Mouse (Mus musculus) midbrain, embryonic 12.5 days (tissue): ENCODE measurements around the gene Afap1. TPM values are rescaled to one million over a fixed set of nuclear protein-coding genes. Genes with fewer than 3 reads are reported as not detected.

ENCODE experiments used
- ATAC-seq: fragments of 200-750 bp; cut with Nextera tagmentation; 2 replicates; pipeline ENCODE4 v1.8.0; 2017; ENCODE audit warnings: low read depth, moderate TSS enrichment, moderate library complexity; ENCODE audit not compliant: low FRiP score
- H3K27ac ChIP-seq: fragments of 300-500 bp; sonication (generic); replicated peaks from 2 replicates; pipeline ENCODE4 v1.5.1; 2016; ENCODE audit warnings: mild to moderate bottlenecking
- H3K27me3 ChIP-seq: fragments of 300-500 bp; sonication (generic); 2 replicates; pipeline ENCODE4 v1.6.1; 2016; ENCODE audit warnings: mild to moderate bottlenecking
- H3K36me3 ChIP-seq: fragments of 300-500 bp; sonication (generic); 2 replicates; pipeline ENCODE4 v1.6.1; 2016
- H3K4me1 ChIP-seq: fragments of 300-500 bp; sonication (generic); 2 replicates; pipeline ENCODE4 v1.6.1; 2016
- H3K4me2 ChIP-seq: fragments of 300-500 bp; sonication (generic); replicated peaks from 2 replicates; pipeline ENCODE4 v1.6.1; 2016; ENCODE audit warnings: mild to moderate bottlenecking, moderate library complexity
- H3K4me3 ChIP-seq: fragments of 300-500 bp; sonication (generic); 2 replicates; pipeline ENCODE4 v1.5.1; 2016; ENCODE audit warnings: mild to moderate bottlenecking
- H3K9ac ChIP-seq: fragments of 300-500 bp; sonication (generic); replicated peaks from 2 replicates; pipeline ENCODE4 v1.6.1; 2016; ENCODE audit warnings: mild to moderate bottlenecking, moderate library complexity
- H3K9me3 ChIP-seq: fragments of 300-500 bp; sonication (generic); 2 replicates; pipeline ENCODE4 v1.6.1; 2016; ENCODE audit warnings: mild to moderate bottlenecking
- WGBS: fragments of 180-500 bp; shearing (Covaris S2); methylation state at CpG from one replicate; pipeline ENCODE4 v1.1.7; 2016; 5-methylcytosine and 5-hydroxymethylcytosine counted together
- polyA plus RNA-seq: library from polyadenylated mRNA; unstranded; fragments of >200 nt; fragmentation: Nextera tagmentation; extraction: Ambion mirVana; gene quantifications from 2 replicates; pipeline ENCODE4 v1.2.1, GENCODE M21; 2016

Afap1 gene
- polyA plus RNA-seq, 1 experiment from 2014 or later = 60.7 TPM

DNA sequence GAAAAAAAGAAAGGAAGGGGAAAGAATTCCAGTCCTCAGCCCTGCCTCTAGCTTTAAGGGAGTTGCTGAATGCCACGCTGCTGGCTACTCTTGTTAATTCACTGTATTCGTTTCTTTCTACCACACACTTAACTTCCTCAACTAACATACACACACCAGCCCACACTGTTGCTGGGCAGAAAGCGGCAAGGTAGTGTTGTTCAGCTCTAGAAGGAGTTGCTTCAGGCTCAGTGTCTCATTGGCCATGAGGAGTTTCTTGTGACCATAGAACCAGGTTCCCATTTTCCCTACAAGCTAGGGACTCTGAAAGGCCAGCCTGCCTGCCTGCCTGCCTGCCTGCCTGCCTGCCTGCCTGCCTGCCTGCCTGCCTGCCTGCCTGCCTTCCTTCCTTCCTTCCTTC is 5.9 kb downstream of the Afap1 start:
- H3K9ac ChIP-seq = no peak overlapping the region
- H3K27me3 ChIP-seq = 0 out of 2 replicates have a peak, but pooled peaks cover 3% of the 10 kb centered on the region
- no peaks in the 10 kb centered on the region for H3K9me3 ChIP-seq
- peaks cover 69% of the 10 kb centered on the region for H3K4me1 ChIP-seq
- no peak for ATAC-seq
- WGBS = 86% methylated on average over 3 of the region's 3 CpGs
- H3K36me3 ChIP-seq = no peaks in the 10 kb centered on the region
- H3K27ac ChIP-seq = no peak overlapping the region
- no peak overlapping the region for H3K4me2 ChIP-seq
- no peak overlapping the region for H3K4me3 ChIP-seq

DNA sequence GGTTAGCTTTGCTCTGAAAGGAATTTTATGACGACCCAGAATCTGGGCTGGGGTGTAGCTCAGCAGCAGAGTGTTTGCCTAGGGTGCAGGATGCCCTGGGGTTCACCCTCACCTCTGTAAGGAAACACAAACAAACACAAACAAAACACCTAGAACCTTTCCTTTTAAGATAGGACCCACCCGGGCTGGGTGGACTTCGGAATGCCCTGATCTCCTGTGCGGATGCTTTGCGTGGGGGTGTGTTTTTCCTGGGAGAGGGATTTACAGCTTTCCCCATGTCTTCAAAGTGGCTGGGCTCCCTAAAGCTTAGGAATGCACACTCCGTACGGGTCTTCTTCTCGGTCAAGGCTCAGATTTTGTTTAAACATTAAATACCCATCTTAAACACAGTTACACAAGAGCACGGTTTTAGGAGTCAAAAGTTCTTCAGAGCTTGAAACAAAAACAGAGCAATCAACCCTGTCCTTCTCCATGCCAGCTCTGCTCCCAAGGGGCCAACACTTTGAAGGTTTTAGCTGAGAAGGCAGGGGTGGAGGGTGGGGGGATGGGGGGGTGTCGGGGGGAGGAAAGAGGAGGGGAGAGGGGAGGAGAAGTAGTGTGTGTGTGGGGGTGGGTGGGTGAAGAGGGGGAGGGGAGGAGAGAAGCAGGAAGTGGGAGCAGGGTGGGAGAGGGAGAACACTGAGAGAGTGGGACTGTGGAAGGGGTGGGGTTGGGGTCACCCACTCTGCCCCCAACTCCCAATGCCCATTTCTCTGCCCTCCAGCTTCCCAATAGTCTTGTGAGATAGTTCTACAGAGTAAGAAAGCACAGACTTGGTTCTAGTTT is 7.5 kb downstream of the Afap1 start:
- H3K4me2 ChIP-seq = peak overlapping the region; percentile 26; the same call in 1 of the 2 replicates

DNA sequence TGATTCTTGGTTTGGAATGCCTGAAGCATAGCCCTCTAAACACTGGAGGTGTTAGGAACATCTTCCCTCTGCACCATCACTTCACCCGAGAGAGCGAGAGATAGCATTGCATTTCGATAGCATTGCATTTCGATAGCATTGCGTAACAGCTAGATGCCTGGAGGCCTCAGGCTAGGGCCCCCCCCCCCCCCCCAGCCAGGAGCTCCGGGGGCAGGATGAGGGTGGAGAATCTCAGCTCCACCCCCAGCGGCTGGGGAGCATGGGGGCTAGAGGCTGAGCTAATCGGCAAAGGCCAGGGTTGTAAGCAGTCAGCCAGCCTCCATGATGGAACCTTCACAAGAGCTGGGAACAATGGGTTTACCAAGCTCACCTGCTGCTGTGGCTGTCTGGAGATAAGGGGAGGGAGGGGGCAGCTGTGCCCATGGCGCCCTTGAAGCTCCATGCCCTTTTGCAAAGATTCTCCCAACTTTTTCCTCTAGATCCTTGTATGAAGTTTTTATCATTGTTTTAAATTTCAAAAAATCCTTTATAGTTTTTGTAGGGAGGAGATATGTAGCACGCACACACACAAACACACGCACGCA is 8.2 kb downstream of the Afap1 start:
- H3K4me1 ChIP-seq = peaks cover 68% of the 10 kb centered on the region
- no peak overlapping the region; the same call in 1 of the 2 replicates for H3K27ac ChIP-seq
- H3K4me2 ChIP-seq = peak overlapping the region; percentile 26; the same call in 1 of the 2 replicates
- no peaks in the 10 kb centered on the region for H3K9me3 ChIP-seq
- peak overlapping the region; percentile 46 for H3K9ac ChIP-seq
- no peaks in the 10 kb centered on the region for H3K36me3 ChIP-seq
- ATAC-seq = 0 out of 2 replicates have a peak, but pooled peaks have one; percentile 41
- H3K27me3 ChIP-seq = no peaks in the 10 kb centered on the region
- WGBS = 41% methylated on average over 12 of the region's 12 CpGs
- no peak overlapping the region for H3K4me3 ChIP-seq

More for the DNA sequence above, 7.5 kb downstream of the Afap1 start:
- no peaks in the 10 kb centered on the region for H3K9me3 ChIP-seq
- peaks cover 69% of the 10 kb centered on the region for H3K4me1 ChIP-seq
- no peaks in the 10 kb centered on the region for H3K36me3 ChIP-seq
- no peaks in the 10 kb centered on the region for H3K27me3 ChIP-seq
- H3K27ac ChIP-seq = no peak overlapping the region; the same call in 1 of the 2 replicates
- H3K4me3 ChIP-seq = no peak overlapping the region
- no peak for ATAC-seq
- 25% methylated on average over 9 of the region's 10 CpGs for WGBS
- no peak overlapping the region for H3K9ac ChIP-seq

DNA sequence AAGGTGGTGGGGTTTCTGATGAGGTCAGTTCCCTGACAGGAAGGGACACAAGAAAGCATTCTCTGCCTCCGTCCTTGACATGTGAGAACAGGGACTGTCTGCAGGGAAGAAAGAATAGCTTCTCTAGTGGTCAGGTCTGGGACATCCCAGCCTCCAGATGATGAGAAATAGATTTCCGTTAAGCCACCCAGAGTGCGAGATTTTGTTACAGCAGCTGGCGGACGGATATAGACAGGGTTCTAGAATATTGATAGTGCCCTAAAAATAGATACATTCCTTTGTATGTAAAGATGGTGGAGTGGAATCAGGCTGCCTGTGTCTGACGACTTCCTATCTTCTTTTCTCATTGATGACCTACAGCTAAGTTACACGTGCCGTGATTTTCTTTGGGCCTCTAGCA is 10.3 kb downstream of the Afap1 start:
- peaks cover 70% of the 10 kb centered on the region for H3K4me1 ChIP-seq
- WGBS = 79% methylated on average over 8 of the region's 8 CpGs

DNA sequence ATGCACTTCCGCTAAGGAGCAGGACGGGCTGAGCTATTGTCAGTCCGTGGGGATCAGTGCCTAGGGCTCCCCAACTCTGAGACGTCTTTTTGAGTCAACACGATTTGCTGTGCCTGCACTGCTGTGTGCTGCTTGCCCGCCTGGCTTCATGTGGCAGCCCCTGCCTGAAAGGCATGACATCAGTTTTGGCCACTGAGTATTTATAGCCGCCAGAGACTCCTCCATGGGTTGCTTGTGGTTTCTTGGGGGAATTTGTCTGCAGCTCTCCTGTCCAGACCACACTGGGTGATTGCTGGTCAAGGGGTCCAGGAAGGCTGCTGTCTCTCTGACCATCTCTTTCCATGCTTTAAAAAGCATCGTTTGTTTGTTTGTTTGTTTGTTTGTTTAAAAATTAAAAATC is 12.2 kb downstream of the Afap1 start:
- ATAC-seq = no peak
- Histone ChIP-seq H3K27me3 (no peaks in the 10 kb centered on the region), H3K4me1 (peaks cover 72% of the 10 kb centered on the region), H3K27ac (no peak overlapping the region), H3K36me3 (no peaks in the 10 kb centered on the region), H3K4me2 (no peak overlapping the region), H3K9me3 (no peaks in the 10 kb centered on the region), H3K9ac (no peak overlapping the region), H3K4me3 (no peak overlapping the region)
- 66% methylated on average over 8 of the region's 8 CpGs for WGBS

More for the DNA sequence above, 10.3 kb downstream of the Afap1 start:
- H3K27ac ChIP-seq = no peak overlapping the region
- H3K27me3 ChIP-seq = no peaks in the 10 kb centered on the region
- ATAC-seq = no peak
- no peak overlapping the region for H3K4me2 ChIP-seq
- H3K4me3 ChIP-seq = no peak overlapping the region
- H3K9me3 ChIP-seq = no peaks in the 10 kb centered on the region
- H3K9ac ChIP-seq = no peak overlapping the region
- no peaks in the 10 kb centered on the region for H3K36me3 ChIP-seq

DNA sequence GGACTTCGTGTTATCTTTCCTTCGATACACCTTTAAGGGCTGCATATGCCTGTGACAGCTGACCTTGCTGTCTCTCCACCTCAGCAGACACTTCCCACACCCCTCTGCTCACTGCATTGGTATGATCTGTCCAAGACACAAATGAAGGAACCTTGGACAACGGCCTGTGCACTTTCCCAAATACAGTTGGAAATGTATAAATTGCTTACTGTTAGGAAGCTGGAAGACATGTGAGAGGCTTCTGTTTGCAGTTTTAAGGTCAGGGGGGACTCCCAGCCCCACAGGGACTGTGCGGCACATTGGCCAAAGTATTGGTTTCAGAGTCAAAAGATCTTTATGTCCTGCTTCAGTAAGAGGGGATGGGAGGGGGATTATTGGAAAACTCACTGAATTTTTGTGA is 14.0 kb downstream of the Afap1 start:
- peak overlapping the region; percentile 84; the same call in 1 of the 2 replicates for H3K27ac ChIP-seq
- H3K27me3 ChIP-seq = no peaks in the 10 kb centered on the region
- peaks cover 59% of the 10 kb centered on the region for H3K4me1 ChIP-seq

DNA sequence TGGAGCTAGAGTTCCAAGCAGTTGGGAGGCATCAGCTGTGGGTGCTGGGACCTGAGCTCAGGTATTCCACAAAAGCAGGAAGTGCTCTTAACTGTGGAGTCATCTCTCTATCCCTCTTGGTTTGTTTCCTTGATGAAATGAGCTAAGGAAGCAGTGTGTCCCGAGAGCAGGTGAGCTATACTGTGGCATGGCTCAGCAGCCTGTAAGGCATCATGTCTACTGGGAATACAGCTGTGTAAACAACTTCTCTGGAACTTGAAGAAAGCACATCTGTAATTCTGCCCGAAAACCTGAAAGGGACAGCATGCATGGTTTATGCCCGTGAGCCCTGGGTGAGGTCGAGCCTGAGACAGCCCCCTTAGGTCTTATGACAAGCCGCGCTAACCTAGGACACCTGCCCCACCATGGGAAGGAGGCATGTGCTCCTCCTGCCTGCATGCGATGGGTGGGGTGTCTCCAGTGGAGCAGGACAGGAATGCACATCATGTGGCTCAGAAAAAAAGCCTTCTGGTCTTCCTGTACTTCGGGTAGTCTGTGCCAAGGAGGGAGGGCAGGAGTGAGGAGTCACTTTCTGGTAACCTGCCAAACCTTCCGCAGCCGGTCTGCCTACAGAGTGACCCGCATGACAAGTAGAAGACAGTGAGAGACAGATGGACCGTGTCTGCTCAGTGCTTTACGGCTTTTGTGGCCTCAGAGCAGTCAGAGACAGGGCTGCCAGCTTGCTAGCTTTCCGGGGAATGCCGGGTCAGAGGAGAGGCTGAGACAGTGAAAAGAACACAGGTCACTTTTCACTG is 14.7 kb downstream of the Afap1 start:
- no peak overlapping the region for H3K4me3 ChIP-seq
- peak; percentile 78 for ATAC-seq

More for the DNA sequence above, 14.0 kb downstream of the Afap1 start:
- Histone ChIP-seq H3K4me3 (no peak overlapping the region), H3K9ac (no peak overlapping the region), H3K9me3 (no peaks in the 10 kb centered on the region), H3K4me2 (no peak overlapping the region), H3K36me3 (0 out of 2 replicates have a peak, but pooled peaks cover 3% of the 10 kb centered on the region)
- no peak for ATAC-seq
- 82% methylated on average over 4 of the region's 4 CpGs for WGBS

DNA sequence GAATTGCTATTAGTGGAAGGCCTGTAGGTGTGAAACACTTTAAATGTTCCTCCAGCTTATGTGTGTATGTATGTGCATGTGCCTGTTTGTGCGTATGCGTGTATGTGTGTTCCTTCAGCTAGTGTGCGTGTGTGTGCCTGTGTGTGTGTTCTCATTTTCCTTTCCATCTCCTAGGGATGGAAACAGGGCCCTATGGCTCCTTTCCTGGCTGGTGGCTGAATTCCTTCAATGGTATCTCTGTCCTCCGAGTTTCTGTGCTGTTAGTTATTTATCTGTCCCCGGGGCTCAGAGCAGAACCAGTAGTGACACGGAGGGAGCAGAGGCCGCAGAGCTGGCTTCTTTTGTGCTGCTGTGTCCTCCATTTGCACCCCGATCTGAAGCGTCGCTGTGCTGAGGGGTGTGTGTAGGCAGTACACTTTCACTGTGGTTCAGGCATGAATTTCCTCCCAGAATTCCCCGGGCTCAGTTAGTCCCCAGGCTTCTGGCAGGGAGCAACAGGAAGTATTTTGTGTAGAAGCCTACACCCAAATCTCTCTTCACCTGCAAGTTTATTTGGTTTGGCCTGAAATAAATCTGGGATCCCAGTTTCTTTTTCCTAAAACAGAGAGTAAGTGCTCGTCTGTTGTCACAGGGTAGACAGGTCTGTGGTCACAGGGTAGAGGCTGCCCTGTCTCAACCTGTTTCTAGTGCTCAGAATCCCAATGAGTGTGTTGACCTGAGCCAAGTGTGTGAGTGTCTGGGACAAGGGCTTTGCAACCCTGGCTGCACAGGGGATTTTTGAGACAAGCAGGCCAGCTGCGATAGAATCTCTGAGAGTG is 15.7 kb downstream of the Afap1 start:
- no peaks in the 10 kb centered on the region for H3K9me3 ChIP-seq
- no peak overlapping the region for H3K4me3 ChIP-seq
- ATAC-seq = no peak
- H3K27me3 ChIP-seq = no peaks in the 10 kb centered on the region
- 0 out of 2 replicates have a peak overlapping the region, but pooled peaks have one; percentile 8 for H3K9ac ChIP-seq
- WGBS = 80% methylated on average over 13 of the region's 13 CpGs
- H3K4me2 ChIP-seq = peak overlapping the region; percentile 27; the same call in 1 of the 2 replicates
- peaks cover 55% of the 10 kb centered on the region for H3K4me1 ChIP-seq
- H3K27ac ChIP-seq = peak overlapping the region; percentile 84
- 0 out of 2 replicates have a peak, but pooled peaks cover 3% of the 10 kb centered on the region for H3K36me3 ChIP-seq

More for the DNA sequence above, 14.7 kb downstream of the Afap1 start:
- Histone ChIP-seq H3K27me3 (no peaks in the 10 kb centered on the region), H3K4me2 (peak overlapping the region; percentile 27), H3K4me1 (peaks cover 59% of the 10 kb centered on the region), H3K9me3 (no peaks in the 10 kb centered on the region), H3K36me3 (0 out of 2 replicates have a peak, but pooled peaks cover 3% of the 10 kb centered on the region), H3K27ac (peak overlapping the region; percentile 84), H3K9ac (no peak overlapping the region)
- WGBS = 37% methylated on average over 15 of the region's 15 CpGs

DNA sequence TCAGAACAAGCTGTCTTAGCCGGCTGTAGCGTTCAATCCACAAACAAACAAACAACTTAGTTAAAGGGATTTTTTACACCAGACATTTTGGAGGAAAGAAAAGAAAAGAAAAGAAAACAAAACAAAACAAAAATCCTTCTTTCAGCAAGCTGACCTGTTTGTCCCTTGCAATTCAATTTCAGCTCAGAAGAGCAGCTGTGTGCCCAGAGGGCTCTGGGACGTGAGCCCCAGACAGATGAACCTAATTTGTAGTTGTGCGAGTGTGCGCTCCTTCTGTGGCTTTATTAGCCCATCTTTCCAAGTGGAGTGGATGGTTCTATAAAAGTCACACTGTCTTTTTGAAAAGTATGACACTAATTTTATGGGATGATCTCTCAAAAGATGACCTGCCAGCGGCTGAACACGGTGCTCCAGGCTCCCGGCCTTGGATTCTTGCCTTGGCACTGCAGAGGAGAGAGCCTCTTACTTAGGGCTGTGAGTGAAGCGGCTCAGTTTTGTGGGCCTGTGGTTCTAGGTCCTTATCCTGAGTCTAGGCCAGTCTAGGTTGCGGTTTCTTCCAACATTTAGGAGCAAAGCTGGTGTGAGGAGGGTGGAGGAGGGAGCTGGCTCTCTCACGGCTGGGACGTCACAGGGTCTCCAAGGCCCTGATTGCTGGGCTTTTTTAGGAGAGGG is 22.6 kb downstream of the Afap1 start:
- Histone ChIP-seq H3K9ac (no peak overlapping the region), H3K9me3 (no peaks in the 10 kb centered on the region), H3K4me3 (no peak overlapping the region), H3K4me1 (peaks cover 57% of the 10 kb centered on the region), H3K36me3 (0 out of 2 replicates have a peak, but pooled peaks cover 3% of the 10 kb centered on the region), H3K4me2 (no peak overlapping the region), H3K27me3 (no peaks in the 10 kb centered on the region), H3K27ac (peak overlapping the region; percentile 50)
- ATAC-seq = no peak
- 63% methylated on average over 12 of the region's 12 CpGs for WGBS

DNA sequence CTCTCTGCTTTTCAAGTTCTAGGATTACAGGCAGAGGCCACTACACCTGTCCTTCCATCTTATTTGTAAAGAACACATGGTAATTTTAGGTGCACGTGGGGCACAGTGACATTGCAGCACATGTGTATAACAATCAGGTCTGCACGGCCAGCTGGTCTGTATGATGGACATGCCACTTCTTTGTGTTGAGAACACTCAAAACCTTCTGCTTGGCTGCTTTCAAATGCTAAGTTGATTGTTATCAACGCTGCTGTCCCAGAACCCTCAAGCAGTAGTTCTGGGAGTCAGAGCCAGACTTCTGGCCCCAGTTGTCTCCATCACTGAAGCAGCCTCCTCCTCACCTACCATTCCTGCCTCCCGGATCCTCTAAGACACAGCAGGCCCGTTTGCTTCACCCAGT is 23.5 kb downstream of the Afap1 start:
- Histone ChIP-seq H3K9ac (no peak overlapping the region), H3K9me3 (no peaks in the 10 kb centered on the region), H3K27ac (peak overlapping the region; percentile 60; the same call in 1 of the 2 replicates), H3K4me2 (no peak overlapping the region), H3K4me1 (peaks cover 66% of the 10 kb centered on the region), H3K4me3 (no peak overlapping the region), H3K27me3 (no peaks in the 10 kb centered on the region), H3K36me3 (no peaks in the 10 kb centered on the region)
- WGBS = 48% methylated on average over 5 of the region's 5 CpGs
- no peak for ATAC-seq
